Mouse (Mus musculus) heart, embryonic 13.5 days (tissue): ENCODE measurements around the gene Zkscan16. TPM values are rescaled to one million over a fixed set of nuclear protein-coding genes. Genes with fewer than 3 reads are reported as not detected.

Experiments
- ATAC-seq: fragments of 200-750 bp; cut with Nextera tagmentation; 2 replicates; pipeline ENCODE4 v1.8.0; 2017; ENCODE audit warnings: moderate TSS enrichment; ENCODE audit not compliant: insufficient number of reproducible peaks, low FRiP score, low TSS enrichment; ENCODE audit errors: extremely low read depth
- H3K27ac ChIP-seq: fragments of 300-500 bp; sonication (generic); replicated peaks from 2 replicates; pipeline ENCODE4 v1.5.1; 2015; ENCODE audit warnings: moderate library complexity, mild to moderate bottlenecking, inconsistent platforms
- H3K27me3 ChIP-seq: fragments of 300-500 bp; sonication (generic); replicated peaks from 2 replicates; pipeline ENCODE4 v1.6.1; 2015; ENCODE audit warnings: mild to moderate bottlenecking, inconsistent platforms
- H3K36me3 ChIP-seq: fragments of 300-500 bp; sonication (generic); 2 replicates; pipeline ENCODE4 v1.6.1; 2015; ENCODE audit warnings: mild to moderate bottlenecking, inconsistent platforms
- H3K4me1 ChIP-seq: fragments of 300-500 bp; sonication (generic); 2 replicates; pipeline ENCODE4 v1.6.1; 2015; ENCODE audit warnings: inconsistent platforms
- H3K4me2 ChIP-seq: fragments of 300-500 bp; sonication (generic); 2 replicates; pipeline ENCODE4 v1.6.1; 2015; ENCODE audit warnings: inconsistent platforms, mild to moderate bottlenecking, moderate library complexity
- H3K4me3 ChIP-seq: fragments of 300-500 bp; sonication (generic); 2 replicates; pipeline ENCODE4 v1.5.1; 2015; ENCODE audit warnings: moderate library complexity, mild to moderate bottlenecking, inconsistent platforms
- H3K9ac ChIP-seq: fragments of 300-500 bp; sonication (generic); 2 replicates; pipeline ENCODE4 v1.6.1; 2015; ENCODE audit warnings: inconsistent platforms, mild to moderate bottlenecking, moderate library complexity
- H3K9me3 ChIP-seq: fragments of 300-500 bp; sonication (generic); 2 replicates; pipeline ENCODE4 v1.6.1; 2016; ENCODE audit warnings: inconsistent platforms
- WGBS: fragments of 180-500 bp; shearing (Covaris S2); methylation state at CpG from one replicate; pipeline ENCODE4 v1.1.7; 2015; ENCODE audit warnings: mixed read lengths; 5-methylcytosine and 5-hydroxymethylcytosine counted together
- polyA plus RNA-seq: library from polyadenylated mRNA; unstranded; fragments of >200 nt; fragmentation: Nextera tagmentation; extraction: Ambion mirVana; gene quantifications from 2 replicates; pipeline ENCODE4 v1.2.1, GENCODE M21; 2015

The Zkscan16 gene
- polyA plus RNA-seq, 1 experiment from 2014 or later = 0.35 TPM

DNA sequence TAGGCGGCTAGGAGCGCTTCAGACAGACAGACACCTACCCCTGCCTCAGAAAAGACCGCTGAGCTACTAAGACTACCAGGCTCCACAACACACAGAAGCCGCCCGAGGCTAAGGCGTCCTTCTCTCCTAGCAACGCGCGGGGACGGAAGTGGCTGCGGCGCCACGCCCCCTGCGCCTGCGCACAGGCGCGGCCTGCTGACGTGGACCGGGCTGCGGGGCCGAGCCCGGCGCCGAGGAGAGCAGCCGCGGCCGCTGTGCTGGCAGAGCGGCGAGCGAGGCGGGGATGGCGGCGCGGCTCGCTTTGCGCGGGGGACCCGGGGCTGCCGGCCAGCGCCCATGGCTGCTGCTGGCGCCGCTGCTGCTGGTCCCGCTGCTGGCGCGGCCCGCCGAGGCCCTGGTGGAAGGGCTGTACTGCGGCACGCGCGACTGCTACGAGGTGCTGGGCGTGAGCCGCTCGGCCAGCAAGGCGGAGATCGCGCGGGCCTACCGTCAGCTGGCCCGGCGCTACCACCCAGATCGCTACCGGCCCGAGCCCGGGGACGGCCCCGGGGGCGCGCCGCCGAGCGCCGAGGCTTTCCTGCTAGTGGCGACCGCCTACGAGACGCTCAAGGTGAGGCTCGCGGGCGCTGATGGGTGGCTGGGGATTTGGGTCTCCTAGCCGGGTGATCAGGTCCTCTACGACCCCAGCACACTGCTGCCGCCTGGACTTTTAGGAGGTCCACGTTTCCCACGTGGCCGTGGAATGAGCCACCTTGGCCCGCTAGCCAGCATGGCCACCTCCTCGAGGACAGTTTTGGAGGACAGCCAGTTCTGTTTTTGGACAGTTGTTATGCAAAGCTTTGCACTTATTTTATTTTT, 59.7 kb downstream of the Zkscan16 start, which contains the start of gene Gm20503:
Gm20503 (plus strand) TSS at position 263 of the 858 bp plus-strand sequence.
- peak within 1 kb of the TSS; percentile 98 for H3K4me3 ChIP-seq

DNA sequence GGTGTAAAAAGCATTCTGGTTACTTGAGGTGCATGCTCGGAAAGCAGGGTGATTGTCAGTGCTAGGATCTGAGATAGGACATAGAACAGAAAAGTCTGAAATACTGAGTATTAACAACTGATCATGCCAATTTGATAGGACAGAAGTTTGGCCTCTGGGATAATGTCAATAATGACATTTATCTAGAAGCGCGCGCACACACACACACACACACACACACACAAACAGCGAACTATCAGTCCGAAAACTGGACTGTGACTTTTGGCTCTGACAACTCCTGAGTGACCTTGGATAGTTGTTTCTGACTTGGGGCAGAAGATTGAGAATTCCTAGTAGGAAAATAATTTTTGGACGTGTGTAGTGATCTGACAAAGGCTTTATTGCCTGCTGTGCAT, 60.4 kb downstream of the Zkscan16 start:
- Histone ChIP-seq H3K9ac (peak overlapping the region; percentile 96), H3K27me3 (no peaks in the 10 kb centered on the region), H3K9me3 (no peaks in the 10 kb centered on the region), H3K27ac (no peak overlapping the region), H3K4me1 (peaks cover 44% of the 10 kb centered on the region), H3K36me3 (no peaks in the 10 kb centered on the region), H3K4me3 (peak overlapping the region; percentile 98), H3K4me2 (peak overlapping the region; percentile 76)
- WGBS = 12% methylated on average over 7 of the region's 7 CpGs
- ATAC-seq = no peak

More for the DNA sequence above, 59.7 kb downstream of the Zkscan16 start, which contains the start of gene Gm20503:
- ATAC-seq = peak; percentile 97
- peak within 1 kb of the TSS; percentile 76 for H3K4me2 ChIP-seq
- H3K27me3 ChIP-seq = no peaks in the 10 kb centered on the region
- H3K9ac ChIP-seq = peak within 1 kb of the TSS; percentile 96
- WGBS = under 1% methylated on average over 89 of the region's 89 CpGs
- peaks cover 40% of the 10 kb centered on the region for H3K4me1 ChIP-seq
- H3K9me3 ChIP-seq = no peaks in the 10 kb centered on the region
- peak within 1 kb of the TSS; percentile 88 for H3K27ac ChIP-seq
- no peaks in the 10 kb centered on the region for H3K36me3 ChIP-seq

DNA sequence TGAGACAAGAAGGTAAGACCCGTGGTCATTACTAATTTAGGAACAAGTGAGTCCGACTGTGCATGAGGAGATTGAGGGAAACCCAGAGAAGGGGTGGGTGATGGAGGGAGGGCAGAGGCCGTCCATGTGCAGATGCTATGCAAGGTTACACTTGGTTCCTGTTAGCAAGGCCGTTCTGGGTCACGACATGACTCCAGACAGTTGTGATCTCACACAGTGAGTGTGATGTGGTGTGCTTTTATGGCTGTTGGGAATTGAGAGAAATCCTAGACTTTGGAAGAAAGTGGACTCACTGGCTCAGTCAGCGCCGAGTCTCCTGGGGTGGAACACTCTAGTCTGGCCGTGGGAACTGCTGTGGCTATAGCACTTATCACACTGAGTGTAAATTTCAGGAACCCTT, 62.8 kb downstream of the Zkscan16 start:
- Histone ChIP-seq H3K36me3 (no peaks in the 10 kb centered on the region), H3K9ac (0 out of 2 replicates have a peak overlapping the region, but pooled peaks have one; percentile 24), H3K27me3 (no peaks in the 10 kb centered on the region), H3K4me2 (no peak overlapping the region), H3K27ac (no peak overlapping the region), H3K4me1 (peaks cover 62% of the 10 kb centered on the region), H3K4me3 (no peak overlapping the region), H3K9me3 (no peaks in the 10 kb centered on the region)
- ATAC-seq = no peak
- WGBS = 53% methylated on average over 8 of the region's 8 CpGs

DNA sequence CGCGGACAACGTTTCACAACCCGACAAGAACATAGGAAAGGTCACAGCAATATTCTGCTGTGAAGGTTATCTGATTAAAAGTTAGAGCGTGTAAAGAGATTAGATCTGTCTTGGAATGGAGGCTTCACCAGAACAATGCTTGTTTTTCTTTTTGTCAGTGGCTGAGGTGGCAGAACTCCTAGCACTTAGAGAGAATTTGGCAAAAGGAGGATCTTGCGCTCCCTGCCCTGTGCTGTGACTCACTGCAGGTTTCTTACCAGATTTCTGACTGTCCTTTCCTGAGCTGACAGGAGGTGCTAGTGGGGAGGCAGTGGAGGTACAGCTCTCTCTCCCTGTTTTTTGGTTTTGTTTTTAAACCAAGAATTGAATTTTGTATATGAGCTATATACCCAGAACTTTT, 63.6 kb downstream of the Zkscan16 start:
- Histone ChIP-seq H3K9me3 (no peaks in the 10 kb centered on the region), H3K4me1 (peaks cover 68% of the 10 kb centered on the region), H3K4me3 (no peak overlapping the region), H3K9ac (no peak overlapping the region), H3K4me2 (no peak overlapping the region), H3K27me3 (no peaks in the 10 kb centered on the region), H3K27ac (no peak overlapping the region), H3K36me3 (no peaks in the 10 kb centered on the region)
- WGBS = 67% methylated on average over 6 of the region's 6 CpGs
- ATAC-seq = no peak

Other genes starting within 250 kb of the Zkscan16 start
- not detected in 2 replicates for gene Olfr267, start 155.9 kb upstream of the Zkscan16 start, polyA plus RNA-seq
- gene Ecpas, start 30.9 kb upstream of the Zkscan16 start, polyA plus RNA-seq = 19.1 and 20.8 TPM in 2 replicates
- 8.5 and 10.7 TPM in 2 replicates for gene Ptgr1, start 43.5 kb downstream of the Zkscan16 start, polyA plus RNA-seq
- 9.0 and 10.6 TPM in 2 replicates for gene Dnajc25, start 51.4 kb downstream of the Zkscan16 start, polyA plus RNA-seq
- gene Gm20503, start 59.6 kb downstream of the Zkscan16 start, polyA plus RNA-seq = 11.0 and 11.6 TPM in 2 replicates
- 46.6 and 47.8 TPM in 2 replicates for gene Gng10, start 91.5 kb downstream of the Zkscan16 start, polyA plus RNA-seq
- not detected in 2 replicates for gene AI481877, start 195.4 kb downstream of the Zkscan16 start, polyA plus RNA-seq
- 6.9 and 7.1 TPM in 2 replicates for gene Ugcg, start 245.6 kb downstream of the Zkscan16 start, polyA plus RNA-seq